Mouse (Mus musculus): ENCODE measurements around the gene Dap. TPM values are rescaled to one million over a fixed set of nuclear protein-coding genes. Genes with fewer than 3 reads are reported as not detected.

The Dap gene
- total RNA-seq, 2 experiments from 2014 or later, result 6.0 to 7.2 TPM

DNA sequence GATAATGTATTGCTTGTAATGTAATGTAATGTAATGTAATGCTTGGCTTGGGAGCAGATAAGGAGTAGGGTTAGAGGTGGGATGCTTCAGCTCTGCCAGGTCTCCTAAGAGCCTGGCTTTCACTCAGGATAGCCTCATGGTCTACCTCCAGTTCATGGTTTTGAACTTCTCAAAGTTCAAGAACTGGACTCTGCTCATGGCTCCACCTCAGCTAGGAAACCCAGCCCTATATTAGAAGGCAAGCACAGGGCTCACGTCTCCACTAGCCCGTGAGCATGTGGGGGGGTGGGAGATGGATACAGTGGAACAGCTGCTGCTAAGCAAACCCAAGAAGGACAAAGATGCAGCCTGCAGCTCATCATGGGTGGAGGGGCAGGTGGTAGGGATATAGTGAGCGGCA, 61.6 kb downstream of the Dap start:
- intact Hi-C loops (cut with DNase I), result no loop called here
- DNase-seq (ENCODE audit: low spot score in 2 of 2), result no peak

DNA sequence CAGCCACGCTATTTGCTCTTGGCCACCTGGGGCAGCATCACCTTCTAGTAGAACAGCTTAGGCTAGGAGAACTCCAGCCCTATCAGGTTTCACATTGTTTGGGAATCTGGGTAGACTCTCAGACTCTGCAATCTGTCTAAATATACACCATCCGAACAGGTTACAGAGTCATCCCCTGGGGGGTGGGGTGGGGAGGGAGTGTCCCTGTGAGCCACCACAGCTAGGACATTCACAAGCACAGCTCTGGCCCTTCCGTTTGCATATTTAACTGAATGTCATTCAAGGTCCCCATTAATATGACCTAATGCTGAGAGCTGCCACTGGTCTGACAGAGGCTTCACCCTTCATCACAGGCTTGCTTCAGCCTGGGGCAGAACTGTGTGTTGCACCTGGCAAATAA, 68.5 kb downstream of the Dap start:
- intact Hi-C loops (cut with DNase I), result no loop called here
- DNase-seq (ENCODE audit: low spot score in 2 of 2), result no peak

DNA sequence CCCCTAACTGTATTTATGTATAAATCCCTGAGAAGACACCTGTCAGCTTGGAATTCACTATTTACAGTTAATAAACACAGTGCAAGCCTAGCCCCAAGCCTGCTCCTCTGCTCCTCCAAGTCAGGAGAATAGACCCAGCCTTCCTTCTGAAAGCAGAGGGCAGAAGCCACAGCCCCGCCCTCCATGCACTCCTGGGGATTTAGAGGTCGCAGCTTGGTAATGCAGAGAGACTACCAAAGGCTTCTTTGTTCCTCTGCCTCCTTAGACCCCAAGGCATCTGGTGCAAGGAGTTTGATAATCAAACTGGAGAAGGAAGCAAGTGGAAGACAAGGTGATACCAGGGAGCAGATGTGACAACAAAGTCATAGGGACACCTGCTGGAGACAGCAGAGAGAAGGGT, 70.2 kb downstream of the Dap start:
- intact Hi-C loops (cut with DNase I), result no loop called here
- DNase-seq (ENCODE audit: low spot score in 2 of 2), result no peak

DNA sequence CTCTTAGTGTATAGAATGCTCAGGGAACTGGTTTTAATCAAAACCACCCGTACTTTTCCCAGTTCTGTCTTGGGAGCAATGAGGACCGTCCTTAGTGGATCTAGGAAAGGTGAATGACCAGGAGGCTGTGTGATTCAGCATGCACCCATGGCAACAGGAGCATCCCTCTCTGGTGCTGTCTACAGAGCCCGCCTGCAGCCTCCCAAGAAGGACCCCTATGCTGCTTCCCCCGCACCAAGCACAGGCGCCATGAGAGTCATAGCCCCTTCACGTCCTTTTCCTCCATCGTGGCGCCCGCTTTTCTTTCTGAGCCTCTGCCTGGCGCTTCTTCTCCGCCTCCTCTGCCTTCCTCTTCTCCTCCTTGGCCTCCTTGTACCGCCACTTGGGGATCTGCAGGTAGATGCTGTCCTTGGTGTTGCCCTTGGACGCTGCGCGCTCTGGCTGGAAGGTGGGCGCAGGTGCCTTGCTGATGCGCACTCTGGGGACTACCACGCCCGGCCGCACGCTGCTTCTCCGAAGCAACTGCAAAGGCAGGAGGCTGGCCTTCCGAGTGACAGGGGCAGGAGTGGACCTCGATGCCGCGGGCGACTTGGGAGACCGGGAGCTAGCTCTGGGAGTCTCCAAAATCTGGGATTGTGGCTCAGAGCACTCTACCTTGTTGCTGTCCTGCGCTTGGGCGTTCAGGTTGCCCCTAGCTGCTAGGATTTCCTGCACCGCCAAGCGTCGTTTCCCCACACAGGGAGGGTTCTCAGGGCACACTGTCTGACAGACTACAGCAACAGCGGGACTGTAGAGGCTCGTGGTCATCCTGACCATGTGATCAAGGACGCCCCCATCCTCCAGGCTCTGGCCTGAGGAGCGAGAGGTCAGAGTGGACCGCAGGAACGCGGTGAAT, 73.0 kb downstream of the Dap start:
- intact Hi-C loops (cut with DNase I), result no loop called here
- no peak for DNase-seq (ENCODE audit: low spot score in 2 of 2)

DNA sequence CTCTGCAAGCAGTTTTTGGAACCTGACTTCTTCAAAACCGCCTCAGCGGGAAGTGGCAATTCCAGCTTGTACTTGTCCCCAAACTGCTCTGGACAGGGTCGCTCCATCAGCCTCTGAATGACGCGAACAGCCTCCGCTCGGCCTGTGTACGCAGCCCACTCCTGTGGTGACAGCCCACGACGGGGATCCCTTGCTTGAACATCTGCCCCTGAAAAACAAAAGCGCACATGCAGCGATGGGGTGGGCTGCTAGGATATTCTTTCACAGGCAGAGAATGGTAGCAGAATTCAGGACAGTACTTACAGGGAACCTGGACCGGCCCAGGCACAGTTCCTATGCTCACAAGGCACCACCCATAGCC, 73.6 kb downstream of the Dap start:
- DNase-seq (ENCODE audit: low spot score in 2 of 2), result no peak
- intact Hi-C loops (cut with DNase I), result no loop called here

DNA sequence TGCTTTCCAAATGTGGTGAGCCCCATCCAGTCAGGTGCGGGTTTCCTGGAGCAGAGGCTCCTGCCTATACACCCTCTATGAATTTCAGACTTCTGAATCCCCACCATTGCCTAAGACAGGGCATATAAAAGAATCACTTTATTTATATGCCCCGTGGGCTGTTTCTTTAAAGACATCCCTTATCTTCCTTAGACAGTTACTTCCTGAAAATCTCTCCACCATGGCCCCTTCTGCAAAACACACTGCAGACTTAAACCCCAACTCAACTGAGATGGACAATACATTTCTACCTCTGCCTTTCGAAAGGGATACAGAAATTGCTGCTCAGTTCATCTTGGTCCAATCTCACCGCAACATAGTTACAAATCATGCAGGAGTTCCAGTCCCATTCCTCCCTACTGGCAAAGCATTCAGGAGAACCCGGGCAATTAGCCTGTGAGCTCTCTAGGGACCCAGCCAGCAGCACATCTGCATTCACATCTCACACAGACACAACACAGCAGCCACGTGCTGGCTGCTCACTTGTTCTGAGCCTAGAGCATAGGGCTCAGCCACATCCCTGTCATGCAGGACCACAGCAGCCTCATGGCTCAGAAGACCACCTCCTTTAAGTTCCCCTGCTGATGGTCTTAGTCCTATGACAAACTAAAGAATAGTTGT, 75.3 kb downstream of the Dap start:
- DNase-seq (ENCODE audit: low spot score in 2 of 2), result no peak

DNA sequence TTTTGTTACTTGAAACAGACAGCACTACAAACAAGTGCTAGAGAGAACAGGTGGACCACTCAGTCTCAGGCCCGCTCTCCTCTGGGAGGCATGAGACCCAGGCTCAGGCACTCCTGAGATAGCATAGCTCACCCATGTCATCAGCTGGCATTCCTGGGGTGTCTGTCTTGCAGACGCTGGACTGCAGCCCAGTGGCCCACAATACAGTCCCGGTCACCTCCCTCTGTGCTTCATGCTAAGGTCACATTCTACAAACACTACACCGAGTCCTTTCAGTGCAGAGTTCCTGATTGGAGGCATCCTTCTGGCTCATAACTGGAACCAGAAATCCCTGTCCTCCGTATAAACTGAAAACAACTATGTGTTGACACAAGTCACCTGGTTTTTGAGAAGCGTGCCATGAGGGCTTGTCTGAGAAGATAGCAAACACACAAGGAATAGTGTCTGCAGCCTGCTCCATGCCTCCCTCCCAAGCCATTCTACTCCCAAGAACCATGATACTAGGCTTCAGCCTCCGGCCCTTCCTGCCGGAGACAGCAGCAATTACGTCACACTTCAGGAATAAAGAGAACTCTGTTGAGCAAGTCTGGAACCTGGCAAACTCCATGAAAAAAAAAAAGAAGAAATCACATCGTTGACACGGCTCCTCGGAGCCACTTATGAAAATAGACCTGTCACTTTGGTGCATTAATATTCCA, 78.3 kb downstream of the Dap start:
- intact Hi-C loops (cut with DNase I), result no loop called here

More for the DNA sequence above, 75.3 kb downstream of the Dap start:
- intact Hi-C loops (cut with DNase I), result no loop called here

DNA sequence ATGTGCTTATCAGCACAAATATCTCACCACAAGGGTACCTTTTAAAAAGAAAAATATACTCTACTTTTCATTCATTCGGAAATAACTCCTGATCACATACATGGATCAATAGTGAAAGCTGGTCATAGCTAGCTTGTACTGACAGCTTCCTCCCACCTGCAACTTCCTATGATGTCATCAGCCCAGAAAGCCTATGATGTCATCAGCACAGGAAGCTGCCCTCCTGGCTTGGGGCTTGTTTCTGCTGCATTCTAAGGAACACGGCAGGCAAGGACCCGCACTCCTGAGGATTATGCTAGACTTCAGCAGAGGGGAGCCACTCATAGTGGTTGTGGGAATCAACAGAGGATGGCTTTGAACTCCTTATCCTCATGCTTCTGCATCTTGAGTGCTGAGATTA, 80.2 kb downstream of the Dap start:
- DNase-seq (ENCODE audit: low spot score in 2 of 2), result no peak
- intact Hi-C loops (cut with DNase I), result no loop called here

More for the DNA sequence above, 78.3 kb downstream of the Dap start:
- no peak for DNase-seq (ENCODE audit: low spot score in 2 of 2)

DNA sequence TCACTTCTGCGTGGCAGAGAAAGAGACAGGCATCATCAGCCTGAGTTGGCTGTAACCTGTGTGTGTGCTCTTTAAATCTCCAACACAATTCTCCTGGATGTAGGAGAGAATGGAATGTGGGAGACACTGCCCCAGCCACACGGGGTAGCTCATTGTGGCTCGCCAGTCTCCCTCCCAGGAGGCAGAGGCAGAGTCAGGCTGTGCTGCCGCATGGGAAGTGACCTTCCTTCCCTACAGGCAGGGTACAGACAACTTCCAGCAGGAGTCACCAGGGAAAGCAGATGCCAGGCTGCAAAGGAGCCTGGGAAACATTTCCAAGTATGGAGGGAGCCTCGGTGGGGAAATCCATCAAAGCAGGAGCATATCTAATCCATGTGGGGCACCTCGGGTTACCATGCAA, 81.1 kb downstream of the Dap start:
- intact Hi-C loops (cut with DNase I), result no loop called here
- no peak for DNase-seq (ENCODE audit: low spot score in 2 of 2)

DNA sequence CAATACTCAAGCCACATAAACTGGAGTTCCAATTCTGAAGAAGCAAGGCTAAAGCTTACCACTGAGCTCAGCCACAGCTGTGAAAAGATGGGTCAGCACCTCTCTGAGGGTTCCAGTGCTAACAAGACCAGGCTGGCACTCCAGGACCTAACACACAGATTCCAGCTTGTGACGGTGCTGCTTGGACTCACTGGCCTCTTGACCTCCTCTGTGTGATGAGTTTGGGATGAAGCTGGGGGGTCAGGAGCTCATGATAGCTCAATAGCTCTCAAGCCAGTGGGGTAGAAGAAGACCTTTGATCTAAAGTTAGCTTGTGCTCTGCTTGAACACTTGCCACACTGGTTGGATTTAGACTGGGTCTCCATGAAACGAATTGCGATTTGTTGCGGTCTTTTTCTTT, 82.6 kb downstream of the Dap start:
- intact Hi-C loops (cut with DNase I), result no loop called here
- DNase-seq (ENCODE audit: low spot score in 2 of 2), result no peak

DNA sequence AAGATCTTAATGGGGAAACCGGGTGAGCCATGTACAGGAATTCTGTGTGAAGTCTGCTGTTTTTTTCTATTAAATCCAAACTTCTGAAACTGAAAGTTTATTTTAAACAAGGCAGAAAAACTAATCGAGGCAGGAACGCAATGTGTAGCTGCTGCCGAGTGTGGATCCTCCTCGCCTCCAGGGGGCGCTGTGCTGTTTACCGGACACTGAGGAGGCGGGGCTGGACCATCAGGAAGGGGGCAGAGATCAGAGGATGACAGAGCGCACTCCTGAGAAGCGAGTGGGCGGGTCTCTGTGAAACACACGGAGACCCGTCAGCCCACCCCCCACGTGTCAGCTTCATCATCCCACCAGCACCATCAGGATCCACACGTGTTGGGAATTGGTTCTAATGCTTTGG, 85.4 kb downstream of the Dap start:
- no peak for DNase-seq (ENCODE audit: low spot score in 2 of 2)
- intact Hi-C loops (cut with DNase I), result no loop called here

DNA sequence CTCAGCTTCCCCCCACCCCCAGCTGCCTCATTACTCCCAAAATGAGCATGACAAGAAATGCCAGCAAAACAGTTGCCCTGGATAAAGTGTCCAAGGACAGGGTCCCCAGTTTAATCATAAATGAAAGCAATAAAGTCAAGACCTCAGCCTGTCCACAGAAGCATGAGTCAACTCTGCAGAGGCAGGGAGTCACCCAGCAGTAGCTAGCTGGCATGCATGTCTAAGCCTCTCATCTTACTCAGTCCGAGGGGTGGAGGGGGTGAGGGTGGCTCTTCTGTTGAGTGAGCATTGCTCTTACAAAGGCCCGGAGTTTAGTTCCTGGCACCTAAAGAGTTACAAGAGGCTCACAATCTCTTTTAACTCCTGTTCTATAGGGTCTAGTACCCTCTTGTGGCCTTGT, 87.9 kb downstream of the Dap start:
- intact Hi-C loops (cut with DNase I), result no loop called here
- no peak for DNase-seq (ENCODE audit: low spot score in 2 of 2)

DNA sequence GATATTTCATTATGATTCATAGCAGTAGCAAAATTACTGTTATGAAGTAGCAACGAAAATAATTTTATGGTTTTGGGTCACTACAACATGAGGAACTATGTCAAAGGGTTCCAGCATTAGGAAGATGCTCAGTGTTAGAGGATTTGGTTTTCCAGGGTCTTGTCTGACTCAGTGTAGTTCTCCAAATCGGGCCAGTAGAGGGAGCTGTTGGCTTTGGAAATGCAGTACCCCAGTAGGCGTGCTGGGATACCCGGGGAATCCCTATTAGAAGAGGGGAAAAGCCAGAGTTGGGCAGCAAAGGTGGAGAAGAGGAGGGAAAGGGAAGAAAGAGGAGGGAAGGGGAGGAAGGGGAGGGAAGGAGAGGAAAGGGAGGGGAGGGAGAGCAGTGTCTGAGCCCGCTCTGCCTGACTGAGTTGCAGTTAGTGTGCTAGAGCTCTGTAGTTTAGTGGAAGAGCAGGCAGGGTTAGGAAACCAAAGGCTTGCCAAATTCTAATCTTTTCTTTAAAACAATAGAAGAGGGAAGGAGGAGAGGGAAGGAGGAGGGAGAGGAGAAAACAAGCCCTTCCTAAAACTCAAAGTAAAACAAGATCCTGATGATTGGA, 91.6 kb downstream of the Dap start:
- DNase-seq (ENCODE audit: low spot score in 2 of 2), result peak; percentile 74 to 80
- intact Hi-C loops (cut with DNase I), result loop anchor here (1.0 to 5.0 kb wide), 4 partner anchors 52 to 272 kb away; partner anchors contain the start of gene Ankrd33b

DNA sequence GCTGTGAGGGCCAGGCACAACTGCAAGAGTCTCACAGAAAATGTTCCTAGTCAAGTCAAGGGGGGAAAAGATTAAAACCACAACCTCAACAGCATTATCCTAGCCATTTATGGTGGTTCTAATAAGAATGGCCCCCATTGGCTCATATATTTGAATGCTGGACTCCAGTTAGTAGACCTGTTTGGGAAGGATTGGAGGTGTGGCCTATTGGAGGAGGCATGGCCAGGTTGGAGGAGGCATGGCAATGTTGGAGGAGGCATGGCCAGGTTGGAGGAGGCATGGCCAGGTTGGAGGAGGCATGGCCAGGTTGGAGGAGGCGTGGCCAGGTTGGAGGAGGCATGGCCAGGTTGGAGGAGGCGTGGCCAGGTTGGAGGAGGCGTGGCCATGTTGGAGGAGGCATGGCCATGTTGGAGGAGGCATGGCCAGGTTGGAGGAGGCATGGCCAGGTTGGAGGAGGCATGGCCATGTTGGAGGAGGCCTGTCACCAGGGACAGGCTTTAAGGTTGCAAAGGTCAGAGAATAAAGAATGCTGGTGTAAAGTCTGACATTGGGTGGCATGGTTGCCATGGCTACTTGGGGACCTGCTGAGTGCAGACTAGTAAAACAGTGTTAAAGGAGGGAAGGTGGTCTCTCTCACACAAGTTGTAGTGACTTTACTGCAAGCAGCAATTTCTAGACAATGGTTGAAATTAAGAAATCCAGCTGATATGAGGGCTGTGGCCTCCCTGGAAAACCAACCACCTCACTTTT, 93.1 kb downstream of the Dap start:
- intact Hi-C loops (cut with DNase I), result loop anchor here (5.0 kb wide), 3 partner anchors 50 to 270 kb away; partner anchors contain the start of gene Ankrd33b

DNA sequence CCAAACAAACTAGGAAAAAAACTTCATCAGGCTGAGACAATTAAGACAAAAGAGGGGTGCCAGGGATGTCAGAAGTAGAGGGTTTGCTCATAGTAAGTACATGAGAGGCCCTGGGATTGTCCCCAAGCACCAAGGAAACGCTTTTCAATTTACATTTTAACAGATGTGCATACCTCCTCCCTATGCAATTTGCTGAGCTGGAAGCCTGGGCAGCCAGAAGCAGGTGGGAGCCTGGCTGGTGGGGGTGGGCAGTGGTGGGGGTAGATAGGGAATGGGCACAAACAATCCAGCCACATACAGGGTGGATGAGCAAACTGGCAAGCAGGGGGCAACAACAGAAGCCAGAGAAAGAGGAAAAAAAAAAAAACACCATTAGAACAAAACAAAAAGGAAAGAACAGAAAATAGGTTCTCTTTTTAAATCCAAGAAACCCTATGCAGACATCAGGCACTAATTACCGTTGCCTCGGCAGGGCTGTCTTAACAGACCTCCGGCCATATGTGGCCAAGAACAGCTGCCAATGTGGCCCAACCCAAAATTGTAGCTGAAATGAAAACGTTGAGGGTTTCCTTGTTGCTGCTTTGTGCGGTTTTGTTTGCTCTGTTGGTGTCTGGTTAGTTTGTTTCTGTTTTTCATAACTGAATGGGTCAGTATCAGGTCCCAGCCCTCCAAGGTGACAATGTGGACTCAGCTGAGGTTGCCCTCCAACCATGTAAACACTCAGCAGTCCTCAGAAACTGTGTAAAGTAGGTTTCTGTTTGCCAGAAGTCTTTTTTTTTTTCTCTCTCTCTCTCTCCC, 94.2 kb downstream of the Dap start:
- no peak for DNase-seq (ENCODE audit: low spot score in 2 of 2)
- intact Hi-C loops (cut with DNase I), result loop anchor here (2.0 to 5.0 kb wide), 4 partner anchors 18 to 269 kb away; partner anchors contain the start of gene Ankrd33b

More for the DNA sequence above, 93.1 kb downstream of the Dap start:
- no peak for DNase-seq (ENCODE audit: low spot score in 2 of 2)

DNA sequence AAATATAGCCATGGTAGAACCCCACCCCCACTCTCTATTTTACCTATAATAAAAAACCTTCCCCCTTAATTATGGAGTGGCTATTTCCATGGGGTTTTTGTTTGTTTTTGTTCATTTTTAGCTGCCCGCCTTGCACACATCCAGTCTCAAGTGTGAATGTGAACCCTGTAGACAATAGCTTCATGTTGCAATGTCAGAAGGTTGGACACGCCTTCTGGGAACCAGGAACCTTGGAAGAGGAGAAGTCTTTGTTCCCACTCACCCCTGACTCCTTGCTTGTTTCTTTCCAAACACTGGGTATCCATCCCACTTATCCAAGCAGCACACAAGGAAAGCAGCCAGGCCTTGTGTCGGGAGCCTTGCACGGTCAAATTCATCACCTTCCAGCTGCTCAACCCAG, 94.9 kb downstream of the Dap start:
- intact Hi-C loops (cut with DNase I), result loop anchor here (2.0 to 5.0 kb wide), 4 partner anchors 18 to 268 kb away; partner anchors contain the start of gene Ankrd33b
- DNase-seq (ENCODE audit: low spot score in 2 of 2), result no peak

DNA sequence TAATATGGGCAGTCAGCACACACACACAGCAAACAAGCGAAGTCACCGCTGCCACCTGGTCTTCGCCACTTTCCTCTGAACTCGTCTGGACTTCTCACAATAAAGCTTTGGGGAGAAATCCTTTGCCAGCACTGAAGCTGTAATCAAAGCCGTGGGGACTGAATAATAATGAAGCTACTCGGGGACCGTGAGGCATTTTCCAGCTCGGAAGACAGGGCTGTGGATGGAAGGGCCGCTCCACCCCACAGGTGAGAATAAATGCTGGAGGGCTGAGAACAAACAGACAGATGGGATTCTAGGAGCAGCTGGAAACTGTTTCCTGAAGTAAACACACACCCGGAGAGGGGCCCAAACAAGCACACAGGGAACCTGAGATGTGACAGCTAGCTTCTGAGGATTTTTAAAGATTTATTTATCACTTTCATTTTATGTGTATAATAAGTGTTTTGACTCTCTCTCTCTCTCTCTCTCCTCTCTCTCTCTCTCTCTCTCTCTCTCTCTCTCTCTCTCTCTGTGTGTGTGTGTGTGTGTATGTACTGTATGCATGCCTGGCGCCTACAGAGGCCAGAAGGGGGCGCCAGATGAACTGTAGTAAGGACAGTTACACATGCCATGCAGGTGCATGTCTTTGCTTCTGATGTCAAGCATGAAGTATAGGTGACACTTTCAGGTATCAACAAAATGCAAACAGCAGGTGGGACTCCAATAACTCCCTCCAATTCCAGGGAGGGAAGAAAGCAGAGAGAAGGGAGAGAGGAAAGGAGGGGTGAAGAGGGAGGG, 96.7 kb downstream of the Dap start:
- intact Hi-C loops (cut with DNase I), result no loop called here
- DNase-seq (ENCODE audit: low spot score in 2 of 2), result no peak

DNA sequence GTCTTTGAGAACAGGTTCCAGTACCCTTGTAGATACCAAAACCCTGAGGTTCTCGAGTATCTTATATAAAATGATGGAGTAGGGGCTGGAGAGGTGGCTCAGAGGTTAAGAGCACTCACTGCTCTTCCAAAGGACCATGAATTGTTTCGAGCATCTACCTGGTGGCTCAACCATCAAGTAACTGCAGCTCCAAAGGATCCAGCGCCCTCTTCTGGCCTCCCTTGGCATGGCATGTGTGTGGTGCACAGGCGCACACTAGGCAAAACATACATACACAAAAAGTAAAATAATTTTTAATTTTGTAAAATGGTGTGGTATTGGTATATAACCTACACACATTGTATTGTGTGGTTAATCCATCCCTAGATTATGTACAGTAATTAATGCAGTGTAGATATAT, 99.6 kb downstream of the Dap start:
- no peak for DNase-seq (ENCODE audit: low spot score in 2 of 2)

More for the DNA sequence above, 99.6 kb downstream of the Dap start:
- intact Hi-C loops (cut with DNase I), result no loop called here
